Mouse (Mus musculus): ENCODE data around the gene Uox.

Uox gene

GRCm38 (mm10) chr3:146620555-146621249 is 50.5 kb downstream of the Uox start:
- DNase-seq (ENCODE audit: low read depth, low spot score): no peak

- DNase-seq (ENCODE audit: low read depth, low spot score): no peak
Observed at GRCm38 (mm10) chr3:146621966-146622365, 51.7 kb downstream of the Uox start.

GRCm38 (mm10) chr3:146625766-146626165 is 55.5 kb downstream of the Uox start:
- no peak for DNase-seq (ENCODE audit: low read depth, low spot score)

GRCm38 (mm10) chr3:146628227-146628982 is 58.2 kb downstream of the Uox start:
- no peak for DNase-seq (ENCODE audit: low read depth, low spot score)

- no peak for DNase-seq (ENCODE audit: low read depth, low spot score)
Observed at GRCm38 (mm10) chr3:146632506-146632905, 62.3 kb downstream of the Uox start.

- DNase-seq (ENCODE audit: low read depth, low spot score): no peak
Observed at GRCm38 (mm10) chr3:146641818-146642427, 71.7 kb downstream of the Uox start.

GRCm38 (mm10) chr3:146649311-146649894 is 79.2 kb downstream of the Uox start:
- no peak for DNase-seq (ENCODE audit: low read depth, low spot score)

- DNase-seq (ENCODE audit: low read depth, low spot score): no peak
Observed at GRCm38 (mm10) chr3:146650716-146651115, 80.5 kb downstream of the Uox start.

- no peak for DNase-seq (ENCODE audit: low read depth, low spot score)
Observed at GRCm38 (mm10) chr3:146651217-146651616, 81.0 kb downstream of the Uox start, which contains the start of gene 4930503B20Rik. TSS of gene 4930503B20Rik (minus strand) at chr3:146651317.

- DNase-seq (ENCODE audit: low read depth, low spot score): no peak
Observed at GRCm38 (mm10) chr3:146652431-146652830, 82.2 kb downstream of the Uox start.

- no peak for DNase-seq (ENCODE audit: low read depth, low spot score)
Observed at GRCm38 (mm10) chr3:146653692-146654091, 83.5 kb downstream of the Uox start.

GRCm38 (mm10) chr3:146655111-146655577 is 84.9 kb downstream of the Uox start:
- DNase-seq (ENCODE audit: low read depth, low spot score): peak; percentile 55

GRCm38 (mm10) chr3:146657433-146657832 is 87.2 kb downstream of the Uox start:
- no peak for DNase-seq (ENCODE audit: low read depth, low spot score)

GRCm38 (mm10) chr3:146658061-146658639 is 87.9 kb downstream of the Uox start:
- DNase-seq (ENCODE audit: low read depth, low spot score): no peak

- DNase-seq (ENCODE audit: low read depth, low spot score): no peak
Observed at GRCm38 (mm10) chr3:146659321-146659720, 89.1 kb downstream of the Uox start.

GRCm38 (mm10) chr3:146661001-146661400 is 90.8 kb downstream of the Uox start:
- DNase-seq (ENCODE audit: low read depth, low spot score): no peak

GRCm38 (mm10) chr3:146661907-146662306 is 91.7 kb downstream of the Uox start:
- DNase-seq (ENCODE audit: low read depth, low spot score): no peak

- no peak for DNase-seq (ENCODE audit: low read depth, low spot score)
Observed at GRCm38 (mm10) chr3:146671121-146671520, 100.9 kb downstream of the Uox start.

GRCm38 (mm10) chr3:146675101-146675500 is 104.9 kb downstream of the Uox start:
- DNase-seq (ENCODE audit: low read depth, low spot score): no peak

GRCm38 (mm10) chr3:146676193-146676592 is 106.0 kb downstream of the Uox start:
- no peak for DNase-seq (ENCODE audit: low read depth, low spot score)

- peak; percentile 63 for DNase-seq (ENCODE audit: low read depth, low spot score)
Observed at GRCm38 (mm10) chr3:146679646-146680045, 109.4 kb downstream of the Uox start.

- DNase-seq (ENCODE audit: low read depth, low spot score): no peak
Observed at GRCm38 (mm10) chr3:146680625-146681024, 110.4 kb downstream of the Uox start.

Data from R1 (cell line).